Mouse (Mus musculus) frontal cortex, postnatal 36 days (tissue): ENCODE data around the gene Zfp772.
"Not testable (repeated sequence)": the region's sequence is repeated elsewhere in the genome, so short reads cannot be mapped to it uniquely, and the experiment has no call there.

Source experiments
- DNase-seq, 2 experiments: peaks; one replicate each; pipeline ENCODE4 v3.0.0; 2022; ENCODE audit warnings: low spot score in 2 of 2

The Zfp772 gene

GRCm38 (mm10) chr7:7209313-7210151 is at the start of gene Zfp772:
Zfp772 (minus strand) TSS chr7:7209998.
- DNase-seq = peak; percentile 21 to 69

- not testable (repeated sequence) for DNase-seq
Observed at GRCm38 (mm10) chr7:7247228-7247627, 37.4 kb upstream of the Zfp772 start, which contains the start of gene Vmn2r29. Vmn2r29 (minus strand) TSS chr7:7247328.

- DNase-seq = peak; percentile 73 to 84
Observed at GRCm38 (mm10) chr7:7188191-7188942, 21.4 kb downstream of the Zfp772 start.

- DNase-seq = no peak
Observed at GRCm38 (mm10) chr7:7187417-7188190, 22.2 kb downstream of the Zfp772 start.

- DNase-seq = no peak
Observed at GRCm38 (mm10) chr7:7185897-7186296, 23.9 kb downstream of the Zfp772 start.

GRCm38 (mm10) chr7:7171227-7172147 is 38.3 kb downstream of the Zfp772 start, which contains the start of gene Zfp418:
Zfp418 (plus strand) TSS chr7:7171330.
- peak; percentile 61 to 78 for DNase-seq
